Mouse (Mus musculus) neural tube, embryonic 15.5 days (tissue): ENCODE results near the gene Bdp1. TPM values are rescaled to one million over a fixed set of nuclear protein-coding genes. Genes with fewer than 3 reads are reported as not detected.

ENCODE experiments used
- ATAC-seq: fragments of 200-750 bp; cut with Nextera tagmentation; 2 replicates; pipeline ENCODE4 v1.8.0; 2017; ENCODE audit warnings: mild to moderate bottlenecking, moderate TSS enrichment, moderate library complexity; ENCODE audit not compliant: low FRiP score
- H3K27ac ChIP-seq: fragments of 300-500 bp; sonication (generic); replicated peaks from 2 replicates; pipeline ENCODE4 v1.5.1; 2015; ENCODE audit warnings: mild to moderate bottlenecking, inconsistent platforms
- H3K27me3 ChIP-seq: fragments of 300-500 bp; sonication (generic); replicated peaks from 2 replicates; pipeline ENCODE4 v1.6.1; 2015; ENCODE audit warnings: inconsistent platforms
- H3K36me3 ChIP-seq: fragments of 300-500 bp; sonication (generic); 2 replicates; pipeline ENCODE4 v1.6.1; 2015; ENCODE audit warnings: inconsistent platforms
- H3K4me1 ChIP-seq: fragments of 300-500 bp; sonication (generic); 2 replicates; pipeline ENCODE4 v1.6.1; 2015; ENCODE audit warnings: inconsistent platforms
- H3K4me2 ChIP-seq: fragments of 300-500 bp; sonication (generic); 2 replicates; pipeline ENCODE4 v1.6.1; 2015; ENCODE audit warnings: inconsistent platforms, mild to moderate bottlenecking, moderate library complexity
- H3K4me3 ChIP-seq: fragments of 300-500 bp; sonication (generic); replicated peaks from 2 replicates; pipeline ENCODE4 v1.5.1; 2015; ENCODE audit warnings: mild to moderate bottlenecking, inconsistent platforms
- H3K9ac ChIP-seq: fragments of 300-500 bp; sonication (generic); replicated peaks from 2 replicates; pipeline ENCODE4 v1.6.1; 2015; ENCODE audit warnings: mild to moderate bottlenecking, inconsistent platforms
- H3K9me3 ChIP-seq: fragments of 300-500 bp; sonication (generic); replicated peaks from 2 replicates; pipeline ENCODE4 v1.6.1; 2016; ENCODE audit warnings: inconsistent platforms
- WGBS: fragments of 180-500 bp; shearing (Covaris S2); methylation state at CpG from one replicate; pipeline ENCODE4 v1.1.7; 2015; ENCODE audit warnings: mixed read lengths; 5-methylcytosine and 5-hydroxymethylcytosine counted together
- polyA plus RNA-seq: library from polyadenylated mRNA; unstranded; fragments of >200 nt; fragmentation: Nextera tagmentation; extraction: Ambion mirVana; gene quantifications from 2 replicates; pipeline ENCODE4 v1.2.1, GENCODE M21; 2015

The Bdp1 gene
- polyA plus RNA-seq, result 25.4 and 25.5 TPM in 2 replicates

DNA sequence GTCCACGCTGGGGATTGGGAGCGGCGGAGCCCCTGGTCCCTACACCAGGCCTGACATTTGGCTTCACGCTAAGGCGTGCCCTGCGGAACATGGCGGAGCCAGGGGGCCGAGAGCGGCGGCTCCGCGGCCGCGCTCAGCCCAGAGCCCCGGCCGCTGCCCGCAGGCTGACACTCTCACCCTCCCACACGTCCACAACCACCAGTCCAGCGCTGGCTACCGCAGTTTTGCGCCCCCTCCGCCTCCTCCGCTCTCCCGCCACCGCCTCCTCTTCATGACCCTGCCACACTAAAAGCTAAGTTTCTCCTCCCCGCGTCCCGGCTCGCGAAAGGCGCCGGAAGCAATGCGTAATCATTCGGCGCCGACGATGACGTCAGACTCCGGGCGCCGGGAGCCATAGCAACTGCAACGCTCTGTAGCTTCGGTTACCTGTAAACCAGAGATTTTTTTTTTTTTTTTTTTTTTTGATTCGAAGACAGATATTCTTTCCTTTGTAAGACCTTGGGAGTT is at the start of gene Bdp1:
TSS of gene Bdp1 (minus strand) at position 323 of the 507 bp plus-strand sequence.
- peak; percentile 83 for ATAC-seq
- under 1% methylated on average over 44 of the region's 44 CpGs for WGBS
- Histone ChIP-seq H3K9ac (peak within 1 kb of the TSS; percentile 92), H3K4me3 (peak within 1 kb of the TSS; percentile 98), H3K9me3 (no peaks in the 10 kb centered on the region), H3K27me3 (no peaks in the 10 kb centered on the region), H3K4me2 (peak within 1 kb of the TSS; percentile 78), H3K36me3 (peaks cover 2% of the 10 kb centered on the region; the same call in 1 of the 2 replicates), H3K4me1 (peaks cover 34% of the 10 kb centered on the region), H3K27ac (peak within 1 kb of the TSS; percentile 87)

DNA sequence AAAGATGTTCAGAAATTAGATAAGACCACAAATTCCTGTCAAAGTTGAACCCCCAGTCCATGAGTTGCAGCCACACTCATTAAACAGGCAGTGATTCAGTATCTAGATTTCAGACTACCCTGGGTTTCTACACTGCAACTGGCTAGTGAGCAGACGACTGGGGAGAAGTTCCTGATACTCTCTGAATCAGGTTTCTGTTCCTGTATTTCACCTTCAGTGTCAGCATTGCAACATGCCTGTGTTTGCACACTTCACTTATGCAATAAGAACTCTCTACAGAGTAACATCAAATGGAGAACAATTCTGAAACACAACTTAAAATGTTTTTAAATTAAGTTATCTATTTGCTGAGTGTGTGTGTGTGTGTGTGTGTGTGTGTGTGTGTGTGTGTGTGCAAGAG is 48.8 kb upstream of the Bdp1 start:
- no peak for ATAC-seq
- Histone ChIP-seq H3K27ac (no peak overlapping the region), H3K36me3 (no peaks in the 10 kb centered on the region), H3K27me3 (no peaks in the 10 kb centered on the region), H3K4me1 (no peaks in the 10 kb centered on the region), H3K9ac (no peak overlapping the region), H3K9me3 (no peaks in the 10 kb centered on the region), H3K4me2 (no peak overlapping the region), H3K4me3 (no peak overlapping the region)
- 78% methylated on average over 1 of the region's 1 CpGs for WGBS

DNA sequence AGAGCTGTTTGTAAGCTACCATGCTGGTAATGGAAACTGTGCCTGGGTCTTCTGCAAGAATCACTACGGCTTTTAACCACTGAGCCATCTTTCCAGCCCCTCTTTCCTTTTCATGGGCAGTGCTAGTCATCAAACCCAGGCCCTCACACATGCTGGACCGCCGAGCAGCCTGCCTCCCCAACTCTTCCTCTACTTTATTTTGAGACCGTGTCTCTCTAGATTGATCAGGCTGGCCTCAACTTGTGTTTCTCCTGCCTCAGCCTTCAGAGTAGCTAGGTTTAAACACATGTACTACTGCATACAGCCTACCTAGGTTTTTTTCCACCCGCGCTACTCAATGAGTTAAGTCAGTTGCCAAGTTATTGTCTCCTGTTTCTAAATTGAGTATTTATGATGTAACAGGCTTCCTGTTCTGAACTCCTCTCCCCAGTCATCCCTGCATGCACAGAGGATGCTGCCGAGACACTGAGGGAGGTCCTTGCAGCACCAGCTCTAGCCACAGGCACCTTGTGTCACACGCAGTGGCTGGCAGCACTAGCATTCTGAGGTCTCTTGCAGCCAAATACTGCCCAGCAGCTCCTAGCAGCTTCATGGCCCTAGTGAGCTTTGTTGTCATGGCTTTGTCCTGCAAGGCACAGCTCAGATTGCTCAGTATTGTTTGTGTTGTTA is 37.9 kb upstream of the Bdp1 start:
- H3K36me3 ChIP-seq, result peaks cover 23% of the 10 kb centered on the region
- ATAC-seq, result no peak
- no peak overlapping the region for H3K4me3 ChIP-seq
- H3K4me2 ChIP-seq, result no peak overlapping the region
- 92% methylated on average over 8 of the region's 8 CpGs for WGBS
- H3K27ac ChIP-seq, result no peak overlapping the region
- H3K9ac ChIP-seq, result no peak overlapping the region
- no peaks in the 10 kb centered on the region for H3K4me1 ChIP-seq
- no peaks in the 10 kb centered on the region for H3K9me3 ChIP-seq
- H3K27me3 ChIP-seq, result no peaks in the 10 kb centered on the region

DNA sequence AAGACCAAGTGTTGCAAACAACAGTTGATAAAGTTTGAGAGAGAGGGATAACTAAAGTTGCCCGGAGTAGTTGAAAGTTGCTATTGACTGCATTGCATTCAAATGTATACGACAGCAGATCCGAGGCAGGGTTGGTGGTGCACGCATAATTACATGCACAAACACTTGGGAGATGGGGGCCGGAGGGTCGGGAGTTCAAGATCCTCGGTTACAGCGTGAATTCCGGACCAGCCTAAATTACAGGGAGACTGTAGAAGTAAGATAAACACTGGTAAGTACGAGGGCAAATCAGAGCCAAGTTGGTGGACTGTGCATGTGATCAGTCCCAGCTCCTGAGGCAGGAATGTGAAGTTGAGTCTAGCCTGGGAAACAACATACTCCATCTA is 21.4 kb upstream of the Bdp1 start:
- Histone ChIP-seq H3K4me3 (peak overlapping the region; percentile 100), H3K9me3 (no peaks in the 10 kb centered on the region), H3K36me3 (peaks cover 29% of the 10 kb centered on the region), H3K27ac (no peak overlapping the region), H3K27me3 (no peaks in the 10 kb centered on the region), H3K4me2 (peak overlapping the region; percentile 97), H3K9ac (peak overlapping the region; percentile 85), H3K4me1 (peaks cover 19% of the 10 kb centered on the region)
- ATAC-seq, result peak; percentile 46
- WGBS, result 2% methylated on average over 10 of the region's 10 CpGs

DNA sequence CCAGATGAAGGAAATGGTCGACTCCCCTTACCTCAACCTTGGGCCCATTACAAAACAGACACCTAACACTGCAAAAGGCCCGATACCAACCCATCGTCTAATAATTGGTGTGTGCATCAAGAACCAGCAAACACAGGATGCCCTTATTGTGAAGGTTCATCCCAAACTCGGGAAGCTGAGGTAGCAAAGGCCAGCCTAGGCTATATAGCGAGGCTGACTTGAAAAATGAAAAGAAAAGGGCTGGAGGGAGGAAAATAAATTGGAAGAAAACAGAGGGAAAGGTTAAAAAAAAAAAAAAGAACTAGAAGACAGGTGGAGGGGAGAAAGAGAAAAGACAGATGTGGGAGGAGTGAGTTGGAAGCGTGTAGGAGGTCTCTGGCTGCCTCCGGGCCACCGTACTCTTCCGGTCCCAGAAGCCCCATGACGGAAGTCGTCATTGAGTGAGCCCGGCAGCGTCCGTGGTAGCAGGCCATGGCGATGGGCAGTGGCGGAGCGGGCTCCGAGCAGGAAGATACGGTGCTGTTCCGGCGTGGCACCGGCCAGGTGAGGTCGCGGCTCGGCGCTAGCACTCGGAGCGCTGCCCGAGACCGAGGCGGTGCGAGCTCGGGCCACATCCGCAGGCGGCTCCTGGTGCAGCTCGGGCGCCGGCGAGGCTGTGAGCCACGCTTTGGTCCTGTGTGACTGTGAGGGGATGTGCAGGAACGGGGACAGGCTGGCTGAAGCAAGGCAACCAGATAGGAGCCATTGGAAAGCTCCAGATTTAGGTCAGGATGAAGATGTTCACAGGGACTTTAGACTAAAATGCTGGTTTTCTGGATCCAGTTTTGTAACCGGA is 20.8 kb upstream of the Bdp1 start, which contains the start of gene Smn1:
TSS of gene Smn1 (plus strand) at position 430 of the 835 bp plus-strand sequence.
- ATAC-seq, result peak; percentile 99
- H3K4me2 ChIP-seq, result peak within 1 kb of the TSS; percentile 97
- H3K9me3 ChIP-seq, result no peaks in the 10 kb centered on the region
- peak within 1 kb of the TSS; percentile 85 for H3K9ac ChIP-seq
- 4% methylated on average over 42 of the region's 42 CpGs for WGBS
- peaks cover 27% of the 10 kb centered on the region for H3K36me3 ChIP-seq
- peaks cover 19% of the 10 kb centered on the region for H3K4me1 ChIP-seq
- peak within 1 kb of the TSS; percentile 74 for H3K27ac ChIP-seq
- peak within 1 kb of the TSS; percentile 100 for H3K4me3 ChIP-seq
- H3K27me3 ChIP-seq, result no peaks in the 10 kb centered on the region

DNA sequence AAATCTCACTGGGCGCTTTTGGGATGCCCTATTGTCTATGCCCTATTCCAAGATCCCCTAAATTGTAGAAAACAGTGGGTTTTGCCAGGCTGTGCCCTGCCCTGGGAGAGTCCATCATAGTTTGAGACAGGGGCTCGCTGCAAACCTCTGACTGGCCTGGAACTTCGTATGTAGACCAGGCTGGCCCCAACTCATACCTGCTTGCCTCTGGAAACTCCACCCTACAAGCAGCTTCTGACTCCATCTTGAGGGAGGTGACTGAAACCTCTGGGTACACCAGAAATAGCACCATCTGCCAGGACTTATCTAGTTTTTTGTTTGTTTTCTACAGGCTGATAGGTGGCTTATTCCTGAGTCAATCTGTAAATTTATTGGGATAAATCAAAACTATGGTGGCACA is 20.1 kb upstream of the Bdp1 start:
- Histone ChIP-seq H3K4me3 (peak overlapping the region; percentile 100), H3K9me3 (no peaks in the 10 kb centered on the region), H3K4me2 (peak overlapping the region; percentile 97), H3K9ac (no peak overlapping the region), H3K36me3 (peaks cover 21% of the 10 kb centered on the region), H3K27me3 (no peaks in the 10 kb centered on the region), H3K27ac (no peak overlapping the region), H3K4me1 (peaks cover 19% of the 10 kb centered on the region)
- WGBS, result 91% methylated on average over 3 of the region's 3 CpGs
- 0 out of 2 replicates have a peak, but pooled peaks have one; percentile 20 for ATAC-seq

DNA sequence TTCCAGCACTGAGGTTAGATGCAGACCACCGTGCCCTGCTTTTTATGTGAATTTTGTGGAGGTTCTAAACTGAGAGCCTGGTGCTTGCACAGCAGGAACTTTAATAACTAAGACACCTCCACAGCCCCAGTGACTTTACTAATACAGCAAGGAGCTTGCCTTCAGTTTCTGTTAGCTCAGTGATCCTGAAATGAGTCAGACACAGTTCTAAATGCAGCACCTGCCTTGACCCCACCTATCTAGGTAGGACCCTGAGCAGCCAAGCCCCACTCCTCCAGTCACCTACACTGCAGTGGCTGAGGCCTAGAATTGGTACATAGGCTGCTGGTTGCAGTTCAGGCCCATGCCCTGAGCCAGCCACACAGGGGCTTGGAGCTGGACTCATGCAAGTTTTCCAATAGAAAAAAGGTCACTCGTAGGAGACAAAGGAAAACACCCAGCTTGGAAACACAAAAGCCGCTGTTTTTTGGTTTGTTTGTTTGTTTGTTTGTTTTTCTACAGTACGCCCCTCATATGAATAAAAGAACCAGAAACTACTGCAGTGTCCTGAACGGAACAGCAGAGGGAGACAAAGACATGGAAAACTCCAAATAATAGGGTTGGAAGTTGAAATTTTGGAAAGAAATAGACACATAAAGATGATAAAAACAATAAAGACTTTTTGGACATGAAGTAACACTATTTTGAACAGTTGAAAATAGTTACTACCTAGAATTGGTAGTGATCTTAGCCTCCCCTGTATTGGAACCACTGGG is 8.5 kb upstream of the Bdp1 start:
- ATAC-seq, result no peak
- WGBS, result 45% methylated on average over 5 of the region's 5 CpGs

DNA sequence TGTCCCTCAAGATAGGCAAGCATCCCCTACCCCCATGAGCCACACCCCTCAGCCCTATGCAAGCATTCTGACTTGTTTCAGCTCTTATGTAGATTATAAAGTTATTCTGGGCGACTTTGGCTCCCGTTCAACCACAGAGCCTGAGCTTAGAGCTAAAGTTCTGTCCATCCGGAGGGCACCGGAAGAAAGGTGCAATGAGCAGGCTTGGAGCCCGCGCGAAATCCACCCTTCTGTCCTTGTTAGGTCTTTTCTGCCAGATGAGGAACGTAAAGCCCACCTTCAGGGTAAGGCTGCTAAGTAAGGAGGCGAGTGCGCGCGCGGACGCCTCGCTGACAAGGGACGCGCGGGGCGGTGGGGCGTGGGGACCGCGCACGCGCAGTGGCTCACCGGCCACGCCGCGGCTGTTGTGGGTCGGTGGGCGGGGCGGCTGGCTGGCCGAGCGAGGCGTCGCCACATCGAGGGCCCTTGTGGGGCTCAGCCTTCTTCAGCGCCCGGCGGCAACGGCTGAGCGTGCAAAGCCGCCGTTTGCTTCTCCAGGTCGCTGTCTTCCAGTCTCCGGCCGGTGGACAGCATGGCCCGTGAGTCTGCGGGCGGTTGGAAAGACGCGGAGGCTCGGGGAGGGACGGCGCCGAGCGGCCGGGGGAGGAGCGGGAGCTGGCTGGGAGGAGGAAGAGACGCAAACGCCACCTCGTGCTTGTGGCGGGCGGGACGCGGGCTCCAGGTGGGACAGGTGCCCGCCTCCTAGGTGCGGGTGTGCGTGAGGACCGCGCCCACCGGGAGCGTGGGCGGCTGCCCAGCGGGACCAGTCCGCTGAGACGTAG is 4.0 kb upstream of the Bdp1 start, which contains the start of gene Serf1:
TSS of gene Serf1 (plus strand) at position 361 of the 821 bp plus-strand sequence.
- H3K27me3 ChIP-seq, result no peaks in the 10 kb centered on the region
- ATAC-seq, result peak; percentile 81
- peak within 1 kb of the TSS; percentile 83 for H3K4me2 ChIP-seq
- H3K27ac ChIP-seq, result peak within 1 kb of the TSS; percentile 81
- H3K9ac ChIP-seq, result peak within 1 kb of the TSS; percentile 72
- WGBS, result 1% methylated on average over 71 of the region's 76 CpGs
- H3K4me1 ChIP-seq, result peaks cover 26% of the 10 kb centered on the region
- no peaks in the 10 kb centered on the region for H3K9me3 ChIP-seq
- H3K36me3 ChIP-seq, result 0 out of 2 replicates have a peak, but pooled peaks cover 2% of the 10 kb centered on the region
- H3K4me3 ChIP-seq, result peak within 1 kb of the TSS; percentile 84

More for the DNA sequence above, 8.5 kb upstream of the Bdp1 start:
- H3K36me3 ChIP-seq, result peaks cover 28% of the 10 kb centered on the region
- no peak overlapping the region for H3K4me3 ChIP-seq
- H3K9me3 ChIP-seq, result no peaks in the 10 kb centered on the region
- H3K27me3 ChIP-seq, result no peaks in the 10 kb centered on the region
- no peak overlapping the region for H3K9ac ChIP-seq
- no peak overlapping the region for H3K27ac ChIP-seq
- H3K4me1 ChIP-seq, result peaks cover 15% of the 10 kb centered on the region
- H3K4me2 ChIP-seq, result no peak overlapping the region

DNA sequence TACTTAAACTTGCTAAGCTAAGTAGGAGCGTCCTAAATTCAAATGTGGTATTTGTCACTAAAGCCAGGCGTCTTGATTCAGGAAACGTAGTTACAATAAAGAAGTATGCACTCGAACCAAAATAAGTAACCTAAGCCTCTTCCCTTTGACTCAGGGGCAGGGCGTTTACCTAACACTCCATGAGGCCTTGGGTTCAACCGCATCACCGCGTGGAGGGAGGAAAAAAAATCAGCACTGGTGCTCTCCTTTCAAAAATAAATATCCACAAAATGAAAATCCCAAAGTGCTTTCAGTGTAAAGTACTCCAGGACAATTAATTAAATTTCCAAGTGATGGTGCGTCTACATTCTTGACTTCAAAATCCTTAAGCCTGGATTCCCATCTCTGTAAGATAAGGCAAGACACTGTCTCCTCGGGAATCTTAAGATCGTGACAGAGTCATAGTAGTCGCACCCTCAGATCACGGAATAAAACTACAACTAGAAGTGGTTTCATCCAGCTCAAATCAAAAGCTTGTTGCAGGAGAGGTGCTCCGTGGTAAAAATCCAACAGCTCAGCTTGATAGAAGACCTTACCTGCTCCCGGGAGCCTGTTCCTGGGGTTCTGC is 715 bp downstream of the Bdp1 start:
- WGBS, result 10% methylated on average over 15 of the region's 15 CpGs
- H3K4me3 ChIP-seq, result peak overlapping the region; percentile 98
- H3K36me3 ChIP-seq, result peaks cover 5% of the 10 kb centered on the region; the same call in 1 of the 2 replicates
- peaks cover 30% of the 10 kb centered on the region for H3K4me1 ChIP-seq
- H3K9me3 ChIP-seq, result no peaks in the 10 kb centered on the region
- H3K4me2 ChIP-seq, result peak overlapping the region; percentile 78
- H3K9ac ChIP-seq, result peak overlapping the region; percentile 92
- ATAC-seq, result no peak
- H3K27me3 ChIP-seq, result no peaks in the 10 kb centered on the region
- H3K27ac ChIP-seq, result peak overlapping the region; percentile 87

DNA sequence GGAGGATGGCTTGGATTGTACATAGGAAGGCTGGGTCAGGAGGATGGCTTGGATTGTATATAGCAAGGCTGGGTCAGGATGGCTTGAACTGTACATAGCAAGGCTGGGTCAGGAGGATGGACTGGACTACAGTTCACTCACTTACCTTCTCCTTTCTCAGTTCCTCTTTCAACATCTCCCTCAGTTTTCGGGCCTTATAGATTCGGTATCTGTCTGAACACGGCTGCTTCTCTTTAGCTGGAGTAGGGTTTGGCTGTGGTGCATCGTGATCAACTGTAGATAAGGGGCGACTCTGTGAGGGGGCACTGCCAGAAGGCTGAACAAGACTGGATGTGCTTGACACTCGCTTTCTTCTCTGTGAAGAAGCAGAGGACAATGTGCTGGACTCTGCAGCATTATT is 5.1 kb downstream of the Bdp1 start:
- H3K27me3 ChIP-seq, result no peaks in the 10 kb centered on the region
- H3K4me3 ChIP-seq, result no peak overlapping the region
- no peaks in the 10 kb centered on the region for H3K9me3 ChIP-seq
- H3K27ac ChIP-seq, result no peak overlapping the region
- H3K9ac ChIP-seq, result no peak overlapping the region
- 94% methylated on average over 6 of the region's 6 CpGs for WGBS
- peaks cover 20% of the 10 kb centered on the region for H3K4me1 ChIP-seq
- peaks cover 41% of the 10 kb centered on the region for H3K36me3 ChIP-seq
- H3K4me2 ChIP-seq, result no peak overlapping the region
- no peak for ATAC-seq
